Mouse (Mus musculus): ENCODE data around the gene Gabrr2.

Gabrr2 gene

GRCm38 (mm10) chr4:33062981-33063380 is at the start of gene Gabrr2:
TSS of gene Gabrr2 (plus strand) at chr4:33062999.
- DNase-seq, result no peak

- DNase-seq, result peak; percentile 79
These were observed 44.3 kb upstream of the Gabrr2 start for GRCm38 (mm10) chr4:33018361-33018999.

GRCm38 (mm10) chr4:33024420-33024819 is 38.4 kb upstream of the Gabrr2 start:
- DNase-seq, result no peak

- no peak for DNase-seq
These were observed 33.7 kb upstream of the Gabrr2 start for GRCm38 (mm10) chr4:33029104-33029503.

- DNase-seq, result no peak
These were observed 32.3 kb upstream of the Gabrr2 start for GRCm38 (mm10) chr4:33030264-33031194.

GRCm38 (mm10) chr4:33031195-33031960 is 31.4 kb upstream of the Gabrr2 start, which contains the start of gene Ube2j1:
TSS of gene Ube2j1 (plus strand) at chr4:33031416.
- peak; percentile 92 for DNase-seq

- DNase-seq, result no peak
These were observed 30.8 kb upstream of the Gabrr2 start for GRCm38 (mm10) chr4:33032045-33032444.

GRCm38 (mm10) chr4:33033515-33033914 is 29.3 kb upstream of the Gabrr2 start:
- DNase-seq, result no peak

GRCm38 (mm10) chr4:33039826-33040225 is 23.0 kb upstream of the Gabrr2 start:
- no peak for DNase-seq

- no peak for DNase-seq
These were observed 13.2 kb upstream of the Gabrr2 start for GRCm38 (mm10) chr4:33049601-33050000.

- DNase-seq, result no peak
These were observed 10.7 kb upstream of the Gabrr2 start for GRCm38 (mm10) chr4:33052055-33052454.

- no peak for DNase-seq
These were observed 10.1 kb upstream of the Gabrr2 start for GRCm38 (mm10) chr4:33052650-33053049.

GRCm38 (mm10) chr4:33054426-33054825 is 8.4 kb upstream of the Gabrr2 start:
- no peak for DNase-seq

GRCm38 (mm10) chr4:33056317-33056716 is 6.5 kb upstream of the Gabrr2 start:
- DNase-seq, result no peak

GRCm38 (mm10) chr4:33057890-33058687 is 4.7 kb upstream of the Gabrr2 start:
- DNase-seq, result no peak

GRCm38 (mm10) chr4:33061158-33061557 is 1.6 kb upstream of the Gabrr2 start:
- no peak for DNase-seq

- DNase-seq, result no peak
These were observed 2.2 kb downstream of the Gabrr2 start for GRCm38 (mm10) chr4:33064986-33065385.

- DNase-seq, result no peak
These were observed 3.6 kb downstream of the Gabrr2 start for GRCm38 (mm10) chr4:33066223-33066960.

- DNase-seq, result no peak
These were observed 4.5 kb downstream of the Gabrr2 start for GRCm38 (mm10) chr4:33067331-33067730.

- DNase-seq, result peak; percentile 54
These were observed 5.0 kb downstream of the Gabrr2 start for GRCm38 (mm10) chr4:33067826-33068225.

- peak; percentile 98 for DNase-seq
These were observed 6.1 kb downstream of the Gabrr2 start for GRCm38 (mm10) chr4:33068894-33069293.

GRCm38 (mm10) chr4:33070326-33070725 is 7.5 kb downstream of the Gabrr2 start:
- DNase-seq, result no peak
